29 mouse cellular contexts compared by ENCODE assay signal in genomic region chr5:20299816-20300215, GRCm38 (mm10).
DNase-seq lines count a peak whose midpoint lies in the region; ATAC-seq and TF ChIP-seq lines count a peak whose summit lies in the region.
"Had no signal": no experiment of that assay in that cellular context is flagged by ENCODE, and none has a peak within 500 bp of the region (broad histone marks: within the 10 kb centered on the region; RNA-seq: fewer than 3 reads in every experiment).

No protein-coding gene starts in this region.

- H3K9me3 ChIP-seq in heart, embryonic 16.5 days (replicated peaks; ENCODE audit: control insufficient read depth, low read length), result no peaks in the 10 kb centered on the region
- H3K9me3 ChIP-seq in intestine, postnatal 0 days (ENCODE audit: control insufficient read depth), result no peaks in the 10 kb centered on the region
- no peaks in the 10 kb centered on the region for H3K9me3 ChIP-seq in forebrain, embryonic 10.5 days
- H3K9me3 ChIP-seq: heart, embryonic 12.5 days; limb, embryonic 15.5 days; liver, embryonic 13.5 days; midbrain, embryonic 12.5 days had no signal

- TF ChIP-seq CTCF in intestine, postnatal 0 days (IDR thresholded peaks at IDR 0.05; ENCODE audit: low read depth), result no peak

- no peaks in the 10 kb centered on the region for H3K27me3 ChIP-seq in heart, embryonic 16.5 days (ENCODE audit: control insufficient read depth, insufficient read depth, low read length)
- H3K27me3 ChIP-seq in intestine, postnatal 0 days (replicated peaks; ENCODE audit: control insufficient read depth, insufficient read depth, low read length), result no peaks in the 10 kb centered on the region
- H3K27me3 ChIP-seq in forebrain, embryonic 10.5 days (ENCODE audit: poor library complexity, severe bottlenecking), result no peaks in the 10 kb centered on the region
- H3K27me3 ChIP-seq: heart, embryonic 12.5 days; limb, embryonic 15.5 days; liver, embryonic 13.5 days; megakaryocyte, embryonic 14.5 days; midbrain, embryonic 12.5 days had no signal

- H3K4me1 ChIP-seq in heart, embryonic 16.5 days (ENCODE audit: control insufficient read depth, insufficient read depth, low read length), result no peaks in the 10 kb centered on the region
- no peaks in the 10 kb centered on the region for H3K4me1 ChIP-seq in intestine, postnatal 0 days (replicated peaks; ENCODE audit: control insufficient read depth, insufficient read depth, low read length)
- H3K4me1 ChIP-seq in forebrain, embryonic 10.5 days, result peaks cover 3% of the 10 kb centered on the region
- H3K4me1 ChIP-seq: heart, embryonic 12.5 days; limb, embryonic 15.5 days; liver, embryonic 13.5 days; megakaryocyte, embryonic 14.5 days had no signal

- 51% methylated on average over 6 of the region's 6 CpGs for WGBS in heart, embryonic 16.5 days
- WGBS in intestine, postnatal 0 days, result 71% methylated on average over 6 of the region's 6 CpGs
- 78% methylated on average over 6 of the region's 6 CpGs for WGBS in forebrain, embryonic 10.5 days

- H3K36me3 ChIP-seq in heart, embryonic 16.5 days (ENCODE audit: control insufficient read depth, insufficient read depth), result no peaks in the 10 kb centered on the region
- H3K36me3 ChIP-seq in intestine, postnatal 0 days (ENCODE audit: control insufficient read depth, insufficient read depth), result no peaks in the 10 kb centered on the region
- H3K36me3 ChIP-seq in forebrain, embryonic 10.5 days (replicated peaks), result no peaks in the 10 kb centered on the region
- H3K36me3 ChIP-seq: heart, embryonic 12.5 days; limb, embryonic 15.5 days; liver, embryonic 13.5 days; midbrain, embryonic 12.5 days had no signal

- H3K4me3 ChIP-seq in heart, embryonic 16.5 days (ENCODE audit: low read length), result no peak overlapping the region
- no peak overlapping the region for H3K4me3 ChIP-seq in intestine, postnatal 0 days (ENCODE audit: low read depth, low read length)
- H3K4me3 ChIP-seq in forebrain, embryonic 10.5 days, result no peak overlapping the region
- H3K4me3 ChIP-seq: heart, adult 2 months; heart, embryonic 12.5 days; layer of hippocampus, adult 2 months; limb, embryonic 15.5 days; liver, embryonic 13.5 days; megakaryocyte, embryonic 14.5 days; midbrain, embryonic 12.5 days had no signal

- no peak overlapping the region for H3K27ac ChIP-seq in heart, embryonic 16.5 days (ENCODE audit: low read length)
- H3K27ac ChIP-seq in intestine, postnatal 0 days (ENCODE audit: low read depth, low read length), result no peak overlapping the region
- H3K27ac ChIP-seq in forebrain, embryonic 10.5 days, result no peak overlapping the region
- H3K27ac ChIP-seq: heart, adult 2 months; hindbrain, embryonic 14.5 days; layer of hippocampus, adult 2 months; limb, embryonic 15.5 days; liver, embryonic 13.5 days; midbrain, embryonic 12.5 days had no signal

- H3K4me2 ChIP-seq in heart, embryonic 16.5 days (ENCODE audit: low read depth, low read length), result no peak overlapping the region
- no peak overlapping the region for H3K4me2 ChIP-seq in intestine, postnatal 0 days (replicated peaks; ENCODE audit: low read depth)
- H3K4me2 ChIP-seq: heart, embryonic 12.5 days; hindbrain, embryonic 14.5 days; limb, embryonic 15.5 days; liver, embryonic 13.5 days; midbrain, embryonic 12.5 days had no signal

- ATAC-seq in heart, embryonic 16.5 days (replicated peaks; ENCODE audit: extremely low read depth, insufficient read depth, low FRiP score), result peak; percentile 60; the same call in 1 of the 2 replicates
- ATAC-seq in intestine, postnatal 0 days, result no peak
- ATAC-seq: forebrain, embryonic 14.5 days; lung, postnatal 0 days; Patski had no signal

- no peak overlapping the region for H3K9ac ChIP-seq in heart, embryonic 16.5 days (ENCODE audit: low read length)
- no peak overlapping the region for H3K9ac ChIP-seq in intestine, postnatal 0 days (ENCODE audit: low read depth, low read length)
- H3K9ac ChIP-seq: heart, embryonic 12.5 days; hindbrain, embryonic 14.5 days; limb, embryonic 15.5 days; liver, embryonic 13.5 days; midbrain, embryonic 12.5 days had no signal

- DNase-seq in heart, adult 18-20 months, result no peak
- peak; percentile 44 for DNase-seq in naive thymus-derived CD4-positive, alpha-beta T cell, adult 2 months (ENCODE audit: low read depth)
- peak; percentile 42 for DNase-seq in thymus, postnatal 0 days (ENCODE audit: low spot score)
- peak; percentile 24 for DNase-seq in thymus, postnatal 4 days
- no peak for DNase-seq in forebrain, embryonic 10.5 days (ENCODE audit: extremely low spot score, low spot score)
- DNase-seq: adrenal gland, postnatal 14 days; B cell, adult 2 months; cerebellum, adult 11-12 months; gastrocnemius, postnatal 25 days; heart, adult 2 months; heart, postnatal 10 days; kidney, adult 2 months; kidney, postnatal 36 days; liver, embryonic 13.5 days; lung, adult 18-20 months; lung, postnatal 4 days; retina, postnatal 1 day; right cerebral cortex, postnatal 25 days had no signal

Comparison
In these comparisons a context has a peak if more than half of its experiments do, and no peak if none do; other contexts are left out.
1. DNase-seq: peak in naive thymus-derived CD4-positive, alpha-beta T cell, adult 2 months (single experiment), thymus, postnatal 0 days (single experiment) and thymus, postnatal 4 days (single experiment); none in heart, adult 18-20 months (0 of 2) and forebrain, embryonic 10.5 days (single experiment).